Mouse (Mus musculus): ENCODE data around the gene Spata4.
"Not testable (repeated sequence)": the region's sequence is repeated elsewhere in the genome, so short reads cannot be mapped to it uniquely, and the experiment has no call there.

Spata4 gene

DNA sequence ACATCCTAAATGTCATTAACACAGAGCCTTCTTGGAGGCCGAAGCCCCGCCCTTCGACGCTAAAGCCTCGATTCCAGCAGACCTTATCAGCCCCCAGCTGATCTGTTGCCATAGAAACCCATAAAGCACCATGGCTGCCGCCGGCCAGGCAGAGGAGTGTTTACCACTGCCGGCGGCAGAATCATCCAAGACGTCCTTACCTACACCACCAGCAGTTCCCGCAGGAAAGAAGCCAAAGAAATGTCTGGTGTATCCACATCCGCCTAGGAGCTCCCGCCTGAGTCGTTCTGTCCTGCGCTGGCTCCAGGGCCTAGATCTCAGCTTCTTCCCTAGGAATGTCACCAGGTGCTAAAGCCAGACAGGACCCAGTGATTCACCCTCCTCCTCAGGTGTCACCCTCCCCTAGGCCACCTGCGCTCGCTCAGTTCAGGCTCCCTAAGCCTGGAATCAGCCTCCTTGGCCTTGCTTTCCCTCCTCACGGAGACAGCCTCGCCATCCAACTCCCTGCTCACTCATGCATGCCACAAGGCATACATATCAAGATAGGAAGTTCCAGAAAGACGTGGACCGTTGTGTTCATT is at the start of gene Spata4:
Gene Spata4 (plus strand): TSS at position 111 of the 581 bp plus-strand sequence.
- peak; percentile 76 to 88 for DNase-seq (ENCODE audit: inconsistent age in 2 of 2, low spot score in 1 of 2)

DNA sequence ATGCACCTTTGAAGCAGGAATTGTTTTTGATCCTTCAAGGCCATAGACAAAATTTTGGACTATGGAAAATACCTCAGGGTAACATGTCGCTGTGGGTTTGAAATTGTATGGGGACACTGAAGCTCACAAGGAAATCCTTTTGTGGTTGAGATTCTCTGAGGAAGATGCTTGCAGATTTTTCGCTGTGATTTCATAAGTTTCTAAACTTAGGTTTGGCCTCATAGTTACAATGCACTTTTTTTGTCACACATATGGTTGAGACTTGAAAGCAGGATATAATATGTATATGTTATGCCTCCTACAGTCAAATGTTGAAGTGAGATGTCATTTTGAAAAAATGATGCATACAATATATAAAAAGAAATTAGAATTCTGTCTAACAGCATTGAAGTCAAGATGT is 45.7 kb upstream of the Spata4 start:
- no peak for DNase-seq (ENCODE audit: inconsistent age in 2 of 2, low spot score in 1 of 2)

DNA sequence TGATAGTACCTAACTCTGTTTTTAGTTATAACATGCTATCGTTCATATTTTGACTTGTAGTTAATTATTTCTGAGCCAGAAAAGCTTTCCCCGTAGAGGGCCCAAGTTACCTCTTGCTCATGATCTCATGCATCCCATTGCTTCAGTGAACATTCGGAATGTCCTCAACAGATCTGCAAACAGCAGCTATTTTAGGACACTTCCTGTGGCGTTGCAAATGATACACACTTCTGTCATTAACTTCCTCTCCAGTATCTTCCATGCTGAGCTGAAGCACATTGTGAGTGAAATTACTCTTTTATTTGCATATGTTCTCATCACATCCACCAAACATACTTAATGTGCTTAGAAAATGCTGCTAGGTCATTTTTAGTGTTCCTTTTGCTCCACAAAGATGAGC is 38.4 kb upstream of the Spata4 start:
- no peak for DNase-seq (ENCODE audit: inconsistent age in 2 of 2, low spot score in 1 of 2)

DNA sequence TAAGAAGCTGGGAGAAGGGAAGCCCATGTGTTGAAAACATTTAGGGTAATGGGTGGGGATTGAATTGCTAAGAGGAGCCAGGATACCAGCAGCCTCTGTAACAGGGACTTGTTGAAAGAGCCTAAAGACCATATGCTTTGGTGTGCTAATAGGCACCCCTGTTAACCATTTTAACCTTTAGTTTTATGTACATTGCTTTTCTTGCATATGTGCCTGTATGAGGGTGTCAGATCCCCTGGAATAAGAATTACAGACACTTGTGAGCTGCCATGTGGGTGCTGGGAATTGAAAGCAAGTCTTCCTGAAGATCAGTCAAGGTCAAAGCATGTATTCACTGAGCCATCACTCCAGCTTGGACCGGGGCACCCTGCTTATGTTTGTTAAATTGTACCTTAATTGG is 35.4 kb upstream of the Spata4 start:
- no peak for DNase-seq (ENCODE audit: inconsistent age in 2 of 2, low spot score in 1 of 2)

DNA sequence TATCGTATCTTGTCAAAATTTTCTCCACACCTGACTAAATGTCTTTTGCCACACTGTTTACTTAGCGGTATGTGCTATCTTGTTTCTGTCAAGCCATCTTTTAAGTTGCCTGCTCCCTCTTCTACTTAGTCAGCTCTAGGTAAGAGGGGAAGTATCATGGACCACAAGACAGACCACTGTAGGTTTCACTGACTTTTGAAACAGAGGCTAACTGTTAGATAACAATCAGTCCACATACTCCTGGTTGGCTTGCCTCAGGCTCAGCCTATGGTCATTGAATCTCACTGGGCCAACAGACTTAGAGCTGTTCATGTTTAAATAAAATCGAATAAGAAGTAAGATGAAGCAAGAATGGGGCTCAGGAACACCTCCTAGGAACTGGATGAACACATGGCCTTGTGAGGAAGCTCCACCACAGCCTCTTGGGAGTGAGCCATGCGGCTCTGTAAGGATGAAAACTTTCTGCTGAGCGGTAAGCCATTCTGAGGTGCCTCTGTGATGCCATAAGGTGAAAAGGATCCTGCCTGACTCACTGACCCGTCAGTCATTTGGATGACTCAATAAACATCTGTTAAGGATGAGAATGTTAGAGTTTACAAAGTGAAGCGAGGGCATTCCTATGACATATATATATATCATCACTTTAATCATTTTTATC is 34.8 kb upstream of the Spata4 start:
- DNase-seq (ENCODE audit: inconsistent age in 2 of 2, low spot score in 1 of 2), result no peak

DNA sequence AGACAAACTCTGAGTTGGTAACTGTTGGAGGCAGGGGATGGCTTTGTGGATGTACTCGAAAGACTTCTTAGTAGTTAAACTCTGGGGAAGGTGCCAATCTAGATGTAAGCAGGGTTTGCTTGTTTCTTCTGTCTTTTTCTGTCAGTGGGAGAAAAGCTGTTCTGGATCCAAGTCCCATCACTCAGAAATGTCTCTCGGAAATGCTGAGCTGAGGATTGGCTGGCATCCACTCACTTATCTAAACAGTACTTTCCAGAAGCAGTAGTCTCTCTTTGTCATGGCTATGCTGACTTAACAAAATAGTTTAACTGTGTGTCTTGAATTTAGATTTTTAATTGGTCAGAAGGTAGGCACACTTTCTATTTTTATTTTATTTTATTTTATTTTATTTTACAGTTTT is 33.4 kb upstream of the Spata4 start:
- no peak for DNase-seq (ENCODE audit: inconsistent age in 2 of 2, low spot score in 1 of 2)

DNA sequence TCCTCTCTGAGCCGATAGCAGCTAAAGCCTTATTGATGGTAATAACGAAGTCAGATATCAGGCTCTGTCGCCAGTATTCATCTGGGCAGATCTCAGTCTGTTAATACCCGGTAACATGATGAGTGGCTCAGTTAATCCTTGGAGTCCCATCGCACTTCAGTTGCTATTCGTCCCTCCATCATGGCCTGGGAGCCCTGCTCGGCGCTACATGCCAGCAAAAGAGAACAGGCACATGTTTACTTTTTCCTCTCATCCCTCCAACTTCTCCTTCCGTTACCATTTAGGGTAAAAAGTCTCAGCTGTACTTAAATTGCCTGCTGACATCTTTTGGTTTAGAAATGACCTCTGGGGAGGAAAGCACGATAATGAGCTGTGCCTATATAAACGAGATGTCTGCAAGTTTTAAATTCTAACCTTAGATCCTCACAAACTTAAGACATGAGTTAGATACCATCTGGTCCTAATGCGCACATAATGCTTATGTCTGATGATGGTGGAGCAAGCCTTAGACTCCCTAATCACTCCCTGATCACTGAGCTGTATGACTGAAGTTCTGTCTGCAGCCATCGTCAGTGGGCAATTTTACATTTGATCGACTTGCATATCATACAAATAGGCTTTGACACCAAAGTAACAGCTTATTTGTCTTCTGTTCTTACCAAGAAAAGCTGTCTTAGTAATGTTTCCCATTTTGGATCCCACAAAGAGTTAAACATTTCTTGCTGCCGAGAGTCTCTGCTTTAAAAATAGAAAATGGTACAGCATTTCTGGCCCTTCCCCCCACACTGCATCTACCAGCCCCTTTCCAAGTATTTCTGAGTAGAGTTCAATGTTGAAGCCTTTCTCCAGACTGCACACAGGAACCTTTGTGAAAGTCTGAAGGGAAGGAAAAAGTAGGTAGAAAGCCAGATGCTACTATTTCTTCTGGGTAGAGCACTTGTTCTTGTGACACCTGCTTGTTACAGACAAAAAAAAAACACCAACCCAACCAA is 29.7 kb upstream of the Spata4 start:
- DNase-seq (ENCODE audit: inconsistent age in 2 of 2, low spot score in 1 of 2), result no peak

DNA sequence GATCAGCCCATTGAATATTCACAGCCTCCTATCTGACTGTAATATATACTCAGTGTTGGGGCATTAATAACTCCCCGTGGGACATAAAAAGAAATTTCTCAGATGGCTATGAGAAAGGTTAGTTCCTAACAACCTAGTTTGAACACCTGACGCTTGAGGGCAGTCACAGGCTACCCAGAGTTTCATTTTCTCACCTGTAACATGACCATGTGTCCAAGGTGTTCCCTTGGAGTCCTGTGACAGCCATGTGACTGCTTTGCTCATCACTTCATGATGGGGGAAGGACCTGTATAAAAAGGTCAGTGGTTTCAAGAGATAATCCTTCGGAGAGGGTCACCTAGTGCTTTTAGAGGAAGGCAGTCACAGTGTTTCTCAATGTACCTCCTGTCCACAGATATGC is 19.1 kb upstream of the Spata4 start:
- DNase-seq (ENCODE audit: inconsistent age in 2 of 2, low spot score in 1 of 2), result no peak

DNA sequence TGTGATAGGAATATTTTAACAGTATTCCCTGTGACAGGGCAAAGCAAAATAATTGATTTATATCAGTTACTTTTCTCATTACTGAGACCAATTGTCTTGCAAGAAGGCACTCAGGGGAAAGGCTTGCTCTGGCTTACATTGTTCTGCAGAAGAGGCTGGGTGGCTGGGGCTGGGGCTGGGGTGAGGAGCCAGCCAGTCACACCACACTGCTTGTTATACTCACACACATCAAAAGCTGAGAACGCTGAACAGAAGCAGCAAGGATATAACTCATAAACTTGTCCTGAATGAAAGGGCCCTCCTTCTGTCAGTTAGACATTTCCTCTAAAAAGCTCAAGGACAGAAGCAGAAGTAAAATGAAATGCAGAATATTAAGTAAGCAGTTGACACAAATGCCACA is 17.7 kb upstream of the Spata4 start:
- DNase-seq (ENCODE audit: inconsistent age in 2 of 2, low spot score in 1 of 2), result peak in 1 of 2 experiments; percentile 34

DNA sequence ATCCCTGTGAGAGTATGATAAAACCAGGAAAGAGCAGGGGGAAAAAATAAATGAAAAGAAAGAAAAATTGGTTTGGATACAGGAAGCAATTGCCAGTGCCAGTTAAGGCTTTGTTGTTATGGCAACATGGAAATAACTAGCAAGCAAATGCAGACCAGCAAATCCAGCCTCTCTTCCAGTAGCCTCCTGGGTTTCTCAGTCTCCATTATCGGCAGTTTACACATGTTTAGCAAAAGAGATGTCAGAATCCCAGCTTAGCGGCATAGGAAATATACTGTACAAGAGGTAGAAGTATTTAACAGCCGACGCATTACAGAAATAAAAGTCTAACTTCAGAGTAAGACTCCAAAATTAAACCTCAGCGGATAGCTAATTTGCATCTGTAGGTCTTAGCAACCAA is 5.9 kb upstream of the Spata4 start:
- DNase-seq (ENCODE audit: inconsistent age in 2 of 2, low spot score in 1 of 2), result no peak

DNA sequence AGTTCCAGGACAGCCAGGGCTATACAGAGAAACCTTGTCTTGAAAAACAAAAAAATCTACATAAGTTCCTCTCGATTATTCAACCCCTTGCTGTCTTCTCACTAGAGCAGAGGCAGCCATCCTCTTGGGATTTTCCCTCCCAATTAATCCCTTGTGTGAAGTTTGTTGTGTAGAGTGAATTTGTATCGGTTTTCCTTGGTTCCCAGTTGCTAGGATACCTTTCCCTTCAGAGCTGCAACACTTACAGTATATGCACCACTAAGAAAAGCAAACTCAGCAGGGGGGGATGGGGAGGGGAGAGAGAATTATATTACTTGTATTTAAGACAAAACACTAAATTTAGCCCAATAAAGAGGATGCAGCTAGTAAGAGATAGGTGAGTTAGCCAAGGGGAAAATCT is 4.5 kb upstream of the Spata4 start:
- no peak for DNase-seq (ENCODE audit: inconsistent age in 2 of 2, low spot score in 1 of 2)

DNA sequence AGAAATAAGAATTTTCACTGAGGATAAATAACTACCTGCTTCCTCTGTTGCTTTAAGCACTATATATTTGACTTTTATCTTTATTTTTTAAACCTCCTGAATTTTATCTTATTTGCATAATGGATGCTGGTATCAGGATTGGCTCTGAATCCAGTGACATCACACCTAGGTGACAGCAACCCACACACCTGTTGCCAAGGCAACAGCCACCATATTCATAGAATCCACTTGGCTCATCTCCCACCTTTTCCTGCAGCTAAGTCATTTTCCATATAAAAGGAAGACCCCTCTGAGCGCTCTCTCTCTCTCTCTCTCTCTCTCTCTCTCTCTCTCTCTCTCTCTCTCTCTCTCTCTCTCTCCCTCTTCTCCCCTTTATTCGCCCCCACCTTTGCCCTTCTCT is 3.6 kb upstream of the Spata4 start:
- DNase-seq (ENCODE audit: inconsistent age in 2 of 2, low spot score in 1 of 2), result no peak

DNA sequence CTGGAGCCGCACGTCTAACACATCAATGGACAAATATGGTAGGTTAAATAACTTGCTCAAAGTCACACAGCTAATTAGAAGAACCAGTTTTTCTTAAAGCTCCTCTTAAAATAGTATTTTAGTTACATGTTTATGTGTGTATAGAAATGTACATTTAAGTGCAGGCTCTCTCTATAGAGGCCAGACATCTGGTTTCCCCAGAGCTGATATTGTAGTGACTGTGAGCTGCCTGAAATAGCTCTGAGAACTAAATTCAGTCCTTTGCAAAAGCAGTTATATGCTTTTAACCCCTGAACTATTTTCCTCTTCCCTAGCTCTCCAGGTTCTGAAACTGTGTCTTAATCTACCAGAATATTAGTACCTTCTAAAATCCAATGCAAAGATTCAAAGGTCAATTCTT is 3.2 kb upstream of the Spata4 start:
- DNase-seq (ENCODE audit: inconsistent age in 2 of 2, low spot score in 1 of 2), result no peak

DNA sequence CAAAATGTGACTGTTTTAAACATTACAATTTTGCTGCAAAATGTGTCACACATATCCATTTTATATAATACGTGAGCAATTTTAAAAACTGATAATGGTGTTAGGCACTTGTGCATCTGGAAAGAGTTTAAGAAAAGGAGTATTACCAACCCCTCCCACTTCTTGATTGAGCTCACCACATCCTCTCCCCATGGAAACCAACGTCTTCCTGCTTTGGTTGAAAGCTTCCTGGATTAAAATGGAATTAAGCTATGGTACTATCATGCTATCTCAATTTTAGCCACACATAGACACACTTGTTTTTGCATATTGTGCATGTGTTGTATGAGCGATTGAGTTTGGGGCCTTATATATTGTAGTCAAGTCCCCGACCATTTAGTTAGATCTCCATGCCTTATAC is 2.9 kb downstream of the Spata4 start:
- DNase-seq (ENCODE audit: inconsistent age in 2 of 2, low spot score in 1 of 2), result no peak

DNA sequence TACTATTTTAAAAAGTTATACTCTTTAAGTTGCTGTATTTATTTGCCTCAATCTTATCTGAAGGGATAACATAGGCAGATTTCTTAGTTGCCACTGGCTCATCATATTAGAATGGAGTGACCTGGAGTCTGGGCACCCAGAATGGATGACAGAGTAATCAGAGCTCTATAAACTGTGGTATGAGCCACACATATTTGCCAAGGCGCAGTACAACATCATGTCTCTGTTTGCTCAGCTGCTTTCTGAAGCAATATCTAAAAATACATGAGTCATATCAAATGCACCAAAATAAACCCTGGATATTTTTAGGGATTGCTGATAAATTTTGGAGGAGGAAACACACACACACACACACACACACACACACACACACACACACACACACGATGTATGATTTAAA is 8.8 kb downstream of the Spata4 start:
- peak in 1 of 2 experiments; percentile 44 for DNase-seq (ENCODE audit: inconsistent age in 2 of 2, low spot score in 1 of 2)

DNA sequence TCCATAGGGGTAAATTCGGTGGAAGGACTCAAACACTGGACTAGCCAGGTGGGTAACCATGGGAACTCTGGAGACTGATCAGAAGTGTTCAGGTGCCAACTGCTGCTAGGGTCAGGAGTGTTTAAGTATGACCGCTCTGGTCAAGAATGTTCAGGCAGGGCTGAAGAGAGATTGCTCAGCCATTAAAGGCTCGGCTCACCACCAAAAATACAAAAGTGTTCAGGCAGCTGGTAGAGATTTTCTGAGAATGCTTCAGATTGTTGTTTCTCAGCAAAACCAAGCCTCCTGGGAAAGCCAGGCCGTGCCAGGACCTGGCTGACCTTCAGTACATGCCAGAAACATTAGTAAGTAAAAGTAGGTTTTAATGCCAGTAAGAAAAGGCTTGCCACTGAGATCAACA is 9.7 kb downstream of the Spata4 start:
- DNase-seq (ENCODE audit: inconsistent age in 2 of 2, low spot score in 1 of 2), result peak; percentile 72 to 90

DNA sequence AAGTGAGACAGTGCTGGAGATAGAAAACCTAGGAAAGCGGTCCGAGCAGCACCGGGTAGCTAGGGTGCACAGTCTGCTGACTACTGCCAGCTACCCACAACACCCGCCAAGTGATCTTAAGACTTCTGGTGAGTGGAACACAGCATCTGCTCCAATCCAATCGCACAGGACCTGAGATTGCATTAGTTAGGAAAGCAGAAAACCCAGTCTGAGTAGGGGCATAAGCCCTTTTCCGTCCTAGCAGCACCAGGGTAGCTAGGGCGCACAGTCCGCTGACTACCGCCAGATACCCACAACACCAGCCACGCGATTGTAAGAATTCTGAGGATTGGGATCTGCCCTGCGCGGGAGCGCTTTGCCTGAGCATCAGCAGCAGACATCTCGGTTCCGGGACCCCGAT is 16.1 kb downstream of the Spata4 start:
- not testable (repeated sequence) for DNase-seq (ENCODE audit: inconsistent age in 2 of 2, low spot score in 1 of 2)

DNA sequence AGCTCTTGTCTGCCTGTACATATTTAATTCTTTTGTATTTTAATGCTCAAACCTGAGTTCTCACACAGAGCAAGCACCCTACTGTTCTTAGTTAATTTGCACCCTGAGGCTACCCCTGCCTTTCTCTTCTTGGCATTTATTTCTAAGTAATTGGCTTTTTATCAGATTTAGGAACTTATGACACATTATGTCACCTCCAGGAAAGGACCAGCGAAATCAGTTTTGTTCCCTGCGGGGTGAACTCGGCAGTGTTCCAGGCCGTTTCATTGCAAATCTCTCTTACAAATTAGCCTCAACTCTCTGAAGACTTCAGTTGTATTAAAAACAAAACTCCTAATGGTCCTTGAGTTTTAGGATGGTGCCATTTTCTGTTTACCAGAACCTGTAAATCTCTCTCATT is 38.1 kb downstream of the Spata4 start:
- peak in 1 of 2 experiments; percentile 33 for DNase-seq (ENCODE audit: inconsistent age in 2 of 2, low spot score in 1 of 2)

All from adrenal gland, adult (tissue).